Mouse (Mus musculus): ENCODE data around the gene Cxcl17.
A peak's percentile ranks its signal among the peaks of the same experiment; 100 is the strongest.
"Not testable (repeated sequence)": the region's sequence is repeated elsewhere in the genome, so short reads cannot be mapped to it uniquely, and the experiment has no call there.

Gene Cxcl17

GRCm38 (mm10) chr7:25426380-25426779 lies 13.7 kb upstream of the Cxcl17 start:
- not testable (repeated sequence) for ATAC-seq (ENCODE audit: low TSS enrichment)

DNA sequence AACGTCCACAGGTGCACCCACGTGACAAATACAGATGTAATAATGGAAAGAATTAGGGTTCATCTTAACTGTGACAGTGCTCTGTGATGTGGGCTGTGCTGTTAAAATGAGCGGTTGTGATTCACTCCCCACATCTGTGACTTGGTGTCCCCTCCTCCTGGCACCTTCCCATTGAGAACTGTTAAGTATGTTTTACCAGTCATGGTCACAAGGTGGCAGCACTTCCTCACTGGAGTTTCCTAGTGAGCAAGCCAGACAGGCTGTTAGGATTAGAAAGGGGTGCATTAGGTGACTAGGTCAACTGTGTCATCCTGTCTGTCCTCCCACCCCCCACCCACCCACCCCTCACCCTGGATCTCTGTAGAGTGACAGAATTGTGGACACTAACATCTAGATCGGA lies 11.7 kb upstream of the Cxcl17 start:
- no peak for ATAC-seq (ENCODE audit: low TSS enrichment)

- no peak for ATAC-seq (ENCODE audit: low TSS enrichment)
Observed at GRCm38 (mm10) chr7:25422286-25422841, 9.7 kb upstream of the Cxcl17 start.

- no peak for ATAC-seq (ENCODE audit: low TSS enrichment)
Observed at GRCm38 (mm10) chr7:25419943-25420342, 7.3 kb upstream of the Cxcl17 start.

- no peak for ATAC-seq (ENCODE audit: low TSS enrichment)
Observed at GRCm38 (mm10) chr7:25419536-25419935, 6.8 kb upstream of the Cxcl17 start.

GRCm38 (mm10) chr7:25417597-25417996 lies 4.9 kb upstream of the Cxcl17 start:
- ATAC-seq (ENCODE audit: low TSS enrichment) = no peak

GRCm38 (mm10) chr7:25411861-25412260 lies 825 bp downstream of the Cxcl17 start:
- no peak for ATAC-seq (ENCODE audit: low TSS enrichment)

- ATAC-seq (ENCODE audit: low TSS enrichment) = no peak
Observed at GRCm38 (mm10) chr7:25410969-25411615, 1.6 kb downstream of the Cxcl17 start.

DNA sequence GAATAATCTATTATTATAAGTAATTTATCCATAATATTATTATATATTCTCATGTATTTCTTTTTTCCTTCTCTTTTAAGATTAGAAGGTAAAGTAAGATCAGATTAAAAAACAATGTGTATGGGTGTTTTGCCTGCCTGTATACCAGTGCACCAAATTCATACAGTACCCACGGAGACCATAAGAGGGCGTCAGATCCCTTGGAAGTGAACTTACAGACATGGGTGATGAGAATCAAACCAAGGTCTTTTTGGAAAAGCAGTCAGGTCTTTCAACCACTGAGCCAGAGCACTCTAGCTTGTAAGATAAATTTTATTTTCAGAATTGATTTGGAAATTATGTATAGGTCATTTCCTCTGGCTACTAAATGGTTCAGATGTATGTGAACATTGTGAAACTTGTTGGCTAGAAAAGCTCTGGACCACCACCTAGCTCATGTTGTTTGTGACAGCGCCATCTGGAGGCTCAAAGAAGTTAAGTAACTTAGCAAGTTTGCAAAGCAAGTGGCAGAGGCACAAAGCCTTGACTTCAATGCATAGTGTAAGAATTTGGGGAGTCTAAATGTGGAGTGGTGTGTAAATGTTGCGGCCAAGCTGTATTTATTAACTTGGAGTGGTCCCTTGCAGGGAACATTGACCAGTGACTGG lies 3.4 kb downstream of the Cxcl17 start:
- no peak for ATAC-seq (ENCODE audit: low TSS enrichment)

DNA sequence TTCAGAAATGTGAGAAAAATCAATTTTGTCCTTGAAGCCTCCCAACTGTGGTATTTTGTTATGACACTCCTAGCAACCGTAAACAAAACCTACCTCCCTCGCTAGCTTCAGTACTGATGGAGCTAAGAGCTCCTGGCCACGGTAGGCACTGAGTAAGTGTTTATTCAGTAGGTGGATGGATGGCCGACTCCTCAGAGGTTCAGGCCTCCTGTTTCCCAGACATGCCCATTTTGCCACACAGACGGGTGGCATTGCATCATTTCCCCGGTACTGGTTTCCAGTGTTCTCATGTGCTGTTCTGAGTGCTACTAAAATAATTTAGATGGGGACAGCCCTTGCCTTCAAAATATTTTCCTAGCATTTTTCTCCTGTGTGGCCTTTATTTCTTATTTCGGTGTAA lies 6.2 kb downstream of the Cxcl17 start:
- ATAC-seq (ENCODE audit: low TSS enrichment) = no peak

- no peak for ATAC-seq (ENCODE audit: low TSS enrichment)
Observed at GRCm38 (mm10) chr7:25402671-25403101, 10.0 kb downstream of the Cxcl17 start.

GRCm38 (mm10) chr7:25401986-25402385 lies 10.7 kb downstream of the Cxcl17 start:
- no peak for ATAC-seq (ENCODE audit: low TSS enrichment)

GRCm38 (mm10) chr7:25401551-25401950 lies 11.1 kb downstream of the Cxcl17 start:
- no peak for ATAC-seq (ENCODE audit: low TSS enrichment)

GRCm38 (mm10) chr7:25399028-25399427 lies 13.7 kb downstream of the Cxcl17 start:
- ATAC-seq (ENCODE audit: low TSS enrichment) = not testable (repeated sequence)

DNA sequence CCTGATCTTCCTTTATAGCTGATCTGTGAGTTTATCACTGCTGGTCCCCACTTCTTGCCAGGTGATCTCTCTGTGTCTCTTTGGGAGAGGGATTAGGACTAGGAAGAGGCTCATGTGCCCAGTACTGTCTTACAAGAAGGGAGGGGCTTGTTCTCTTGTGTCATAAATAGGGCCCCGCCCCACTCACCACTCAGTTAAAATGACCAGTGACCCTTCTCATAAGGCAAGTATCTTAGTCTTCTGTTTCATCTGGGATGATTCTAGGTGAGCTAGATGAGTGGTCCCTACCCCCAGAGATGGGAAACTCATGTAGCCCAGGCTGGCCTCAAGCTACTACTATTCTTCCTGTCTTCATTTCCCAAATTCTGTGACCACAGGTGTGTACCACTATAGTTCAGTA lies 14.1 kb downstream of the Cxcl17 start, which contains the start of gene Lipe:
Lipe (minus strand) TSS at position 101 of the 400 bp plus-strand sequence.
- ATAC-seq (ENCODE audit: low TSS enrichment) = no peak

DNA sequence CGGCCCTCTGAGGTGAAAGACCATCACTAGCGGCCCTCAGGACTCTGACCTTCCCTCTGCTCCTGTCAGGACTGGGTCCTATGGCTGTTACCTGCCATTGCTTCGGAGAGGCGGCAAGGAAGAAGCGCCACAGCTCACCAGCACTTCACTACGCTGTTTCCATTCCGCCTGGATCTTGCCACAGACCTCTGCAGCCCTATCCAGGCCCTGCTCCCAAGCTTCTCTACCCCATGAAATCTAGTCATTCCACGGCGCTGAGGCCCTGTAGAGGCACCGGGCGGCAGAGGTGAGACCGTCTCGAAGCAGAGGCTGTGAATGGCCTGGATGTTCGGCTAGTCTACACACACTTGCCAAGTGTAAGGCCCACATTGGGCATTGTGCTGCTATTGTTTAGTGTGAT lies 16.1 kb downstream of the Cxcl17 start:
- no peak for ATAC-seq (ENCODE audit: low TSS enrichment)

- ATAC-seq (ENCODE audit: low TSS enrichment) = peak; percentile 89
Observed at GRCm38 (mm10) chr7:25395558-25396521, 16.8 kb downstream of the Cxcl17 start.

- ATAC-seq (ENCODE audit: low TSS enrichment) = peak; percentile 38
Observed at GRCm38 (mm10) chr7:25395186-25395557, 17.5 kb downstream of the Cxcl17 start.

DNA sequence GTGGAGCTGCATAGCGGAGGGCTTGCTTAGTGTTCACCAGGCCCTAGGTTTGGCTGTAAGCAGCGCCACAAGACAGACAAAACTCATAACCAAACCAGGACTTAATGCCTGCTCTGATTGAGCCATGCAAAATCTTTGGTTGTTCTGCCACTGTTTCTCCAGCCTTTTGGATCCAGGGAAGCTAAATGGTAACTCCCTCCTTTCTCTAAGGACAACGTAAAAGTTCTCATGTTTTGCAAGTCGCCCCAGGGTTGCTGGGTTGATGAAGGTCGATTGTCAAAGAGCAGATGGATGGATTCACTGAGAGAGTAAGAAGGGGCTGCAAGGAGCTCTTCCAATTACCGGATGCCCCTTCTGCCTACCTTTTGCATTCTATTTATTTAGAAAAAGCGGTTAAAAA lies 17.9 kb downstream of the Cxcl17 start:
- no peak for ATAC-seq (ENCODE audit: low TSS enrichment)

DNA sequence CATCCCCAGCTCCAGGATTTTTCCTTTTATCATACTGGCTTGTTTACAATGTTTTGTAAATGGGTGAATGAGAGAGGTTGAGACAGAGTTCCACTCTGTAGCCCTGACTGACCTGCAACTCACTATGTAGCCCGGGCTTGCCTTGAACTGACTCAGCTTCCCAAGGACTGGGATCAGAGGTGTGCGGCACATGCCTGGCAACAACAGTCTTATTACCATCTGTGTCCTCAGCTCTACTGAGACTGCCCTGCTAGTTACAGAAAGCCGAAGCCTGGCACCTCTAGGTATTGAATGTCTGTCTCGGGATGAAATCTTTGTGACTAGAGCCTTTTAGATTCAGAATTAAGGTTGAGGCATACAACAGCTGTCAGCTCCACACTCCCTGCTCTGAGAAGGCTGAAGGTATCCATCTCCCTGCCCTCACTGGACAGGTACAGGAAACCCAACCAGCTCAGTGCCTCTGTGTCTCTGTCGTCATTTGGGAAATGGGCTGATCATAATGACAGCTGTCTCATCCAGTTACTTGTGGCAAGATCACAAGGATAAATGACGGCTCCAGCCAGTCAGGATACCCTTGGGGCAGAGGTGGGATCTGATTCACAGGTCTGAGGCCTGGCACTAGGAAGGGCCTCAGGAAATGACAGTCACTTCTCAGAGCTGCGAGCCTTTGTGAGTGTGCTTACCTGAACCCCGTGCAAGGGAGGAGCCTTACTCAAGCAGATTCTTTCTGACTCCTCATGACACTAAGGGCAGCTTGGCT lies 19.1 kb downstream of the Cxcl17 start:
- no peak for ATAC-seq (ENCODE audit: low TSS enrichment)

GRCm38 (mm10) chr7:25392851-25393250 lies 19.8 kb downstream of the Cxcl17 start:
- no peak; the same call in 1 of the 2 replicates for ATAC-seq (ENCODE audit: low TSS enrichment)
